Mouse (Mus musculus) brain, embryonic 14.5 days (tissue): ENCODE measurements around the gene Rpl34. TPM values are rescaled to one million over a fixed set of nuclear protein-coding genes. Genes with fewer than 3 reads are reported as not detected.

Experiments
- DNase-seq: peaks from one replicate; pipeline ENCODE4 v3.0.0-alpha.2; 2011; ENCODE audit warnings: low read depth
- CTCF ChIP-seq: fragments of 200-500 bp; IDR thresholded peaks from 2 replicates; pipeline ENCODE4 v1.5.1; 2012; ENCODE audit warnings: inconsistent platforms, mild to moderate bottlenecking, moderate library complexity, borderline replicate concordance; ENCODE audit not compliant: insufficient read depth, insufficient read length; ENCODE audit errors: extremely low read depth
- POLR2A ChIP-seq: fragments of 200-500 bp; IDR thresholded peaks from 2 replicates; pipeline ENCODE4 v1.6.1; 2012; ENCODE audit warnings: mild to moderate bottlenecking, inconsistent platforms, borderline replicate concordance; ENCODE audit not compliant: poor library complexity, insufficient read depth, insufficient read length, severe bottlenecking; ENCODE audit errors: extremely low read depth
- polyA plus RNA-seq: library from polyadenylated mRNA; depleted of rRNA; stranded (reverse); fragments of >200 nt; gene quantifications from 2 replicates; pipeline ENCODE4 v1.2.3, GENCODE M21; 2012

Gene Rpl34
- polyA plus RNA-seq, 1 experiment, result 1,791 TPM

- TF ChIP-seq CTCF (no peak), POLR2A (no peak)
- DNase-seq, result no peak
Observed at GRCm38 (mm10) chr3:130702289-130702688, 27.9 kb downstream of the Rpl34 start.

GRCm38 (mm10) chr3:130697622-130698021 is 32.6 kb downstream of the Rpl34 start:
- no peak for DNase-seq
- TF ChIP-seq POLR2A, result no peak
- no peak for TF ChIP-seq CTCF

- DNase-seq, result no peak
- no peak for TF ChIP-seq CTCF
- no peak for TF ChIP-seq POLR2A
Observed at GRCm38 (mm10) chr3:130694705-130695104, 35.5 kb downstream of the Rpl34 start.

GRCm38 (mm10) chr3:130694041-130694593 is 36.1 kb downstream of the Rpl34 start:
- DNase-seq, result peak; percentile 50
- TF ChIP-seq CTCF (no peak), POLR2A (no peak)

GRCm38 (mm10) chr3:130691596-130692170 is 38.5 kb downstream of the Rpl34 start:
- no peak for TF ChIP-seq CTCF
- no peak for DNase-seq

- peak; percentile 67 for DNase-seq
- TF ChIP-seq POLR2A (no peak), CTCF (peak; percentile 39; the same call in 1 of the 2 replicates)
Observed at GRCm38 (mm10) chr3:130690834-130691595, 39.2 kb downstream of the Rpl34 start.

GRCm38 (mm10) chr3:130689630-130690029 is 40.6 kb downstream of the Rpl34 start:
- DNase-seq, result peak; percentile 89
- TF ChIP-seq POLR2A (no peak), CTCF (peak; percentile 88)

- no peak for TF ChIP-seq CTCF
- no peak for TF ChIP-seq POLR2A
- no peak for DNase-seq
Observed at GRCm38 (mm10) chr3:130687051-130687450, 43.1 kb downstream of the Rpl34 start.

- TF ChIP-seq CTCF, result no peak
- DNase-seq, result no peak
Observed at GRCm38 (mm10) chr3:130685014-130685366, 45.2 kb downstream of the Rpl34 start.

GRCm38 (mm10) chr3:130684276-130685013 is 45.8 kb downstream of the Rpl34 start:
- DNase-seq, result no peak
- TF ChIP-seq CTCF, result no peak
- TF ChIP-seq POLR2A, result no peak

- DNase-seq, result no peak
- TF ChIP-seq POLR2A, result no peak
- no peak for TF ChIP-seq CTCF
Observed at GRCm38 (mm10) chr3:130683836-130684235, 46.4 kb downstream of the Rpl34 start.
